Mouse (Mus musculus) cortical plate, adult 2 months (tissue): ENCODE data around the gene Gm16181.

Source experiments
- CTCF ChIP-seq: fragments of 200-500 bp; IDR thresholded peaks from 2 replicates; pipeline ENCODE4 v1.5.1; 2011; ENCODE audit warnings: mild to moderate bottlenecking, control low read depth, low read length; ENCODE audit not compliant: insufficient read depth; ENCODE audit errors: extremely low read depth
- POLR2A ChIP-seq: fragments of 200-500 bp; IDR thresholded peaks from 2 replicates; pipeline ENCODE4 v1.6.1; 2011; ENCODE audit warnings: mild to moderate bottlenecking, low read length, control low read depth; ENCODE audit not compliant: insufficient read depth; ENCODE audit errors: extremely low read depth

- TF ChIP-seq POLR2A (no peak), CTCF (no peak)
Measured at GRCm38 (mm10) chr17:35175382-35175781, 45.3 kb upstream of the Gm16181 start.
